Mouse (Mus musculus): ENCODE data around the gene Wasf3.

- TF ChIP-seq EP300 (IDR thresholded peaks at IDR 0.05; ENCODE audit: low read depth) (no peak), CTCF (IDR thresholded peaks at IDR 0.05; ENCODE audit: low read depth) (no peak)
These were observed 19.1 kb downstream of the Wasf3 start for GRCm38 (mm10) chr5:146403923-146404322.

Data from liver, postnatal 0 days (tissue).